Mouse (Mus musculus) intestine, postnatal 0 days (tissue): Measurements from ENCODE around the gene Miga1. TPM values are rescaled to one million over a fixed set of nuclear protein-coding genes. Genes with fewer than 3 reads are reported as not detected.
A peak's percentile ranks its signal among the peaks of the same experiment; 100 is the strongest.
"Not testable (repeated sequence)": the region's sequence is repeated elsewhere in the genome, so short reads cannot be mapped to it uniquely, and the experiment has no call there.

Experiments
- ATAC-seq: fragments of 200-750 bp; cut with Nextera tagmentation; 2 replicates; pipeline ENCODE4 v1.8.0; 2017; ENCODE audit warnings: mild to moderate bottlenecking, moderate TSS enrichment, moderate library complexity
- H3K27ac ChIP-seq: fragments of 300-500 bp; sonication (generic); 2 replicates; pipeline ENCODE4 v1.5.1; 2014; ENCODE audit warnings: mild to moderate bottlenecking, low read depth, low read length, moderate library complexity
- H3K27me3 ChIP-seq: fragments of 300-500 bp; sonication (generic); replicated peaks from 2 replicates; pipeline ENCODE4 v1.6.1; 2014; ENCODE audit warnings: low read length, mixed read lengths; ENCODE audit not compliant: control insufficient read depth, insufficient read depth
- H3K36me3 ChIP-seq: fragments of 300-500 bp; sonication (generic); 2 replicates; pipeline ENCODE4 v1.6.1; 2014; ENCODE audit warnings: mild to moderate bottlenecking, moderate library complexity; ENCODE audit not compliant: control insufficient read depth, insufficient read depth
- H3K4me1 ChIP-seq: fragments of 300-500 bp; sonication (generic); replicated peaks from 2 replicates; pipeline ENCODE4 v1.6.1; 2014; ENCODE audit warnings: antibody characterized with exemption, low read length, mixed read lengths; ENCODE audit not compliant: control insufficient read depth, insufficient read depth
- H3K4me2 ChIP-seq: fragments of 300-500 bp; sonication (generic); replicated peaks from 2 replicates; pipeline ENCODE4 v1.6.1; 2014; ENCODE audit warnings: low read depth, mild to moderate bottlenecking, moderate library complexity
- H3K4me3 ChIP-seq: fragments of 300-500 bp; sonication (generic); 2 replicates; pipeline ENCODE4 v1.5.1; 2014; ENCODE audit warnings: low read depth, low read length
- H3K9ac ChIP-seq: fragments of 300-500 bp; sonication (generic); 2 replicates; pipeline ENCODE4 v1.6.1; 2014; ENCODE audit warnings: mild to moderate bottlenecking, low read depth, low read length
- H3K9me3 ChIP-seq: fragments of 300-500 bp; sonication (generic); 2 replicates; pipeline ENCODE4 v1.6.1; 2016; ENCODE audit warnings: mixed run types; ENCODE audit not compliant: control insufficient read depth
- CTCF ChIP-seq: sonication (generic); IDR thresholded peaks from 2 replicates; pipeline ENCODE4 v1.5.1; 2016; ENCODE audit warnings: low read depth, mild to moderate bottlenecking, control low read depth, antibody characterized with exemption, moderate library complexity
- WGBS: fragments of 180-500 bp; shearing (Covaris S2); extraction: QIAGEN DNeasy Blood & Tissue Kit; methylation state at CpG from one replicate; pipeline ENCODE4 v1.1.7; 2014; 5-methylcytosine and 5-hydroxymethylcytosine counted together
- polyA plus RNA-seq: library from polyadenylated mRNA; unstranded; fragments of >200 nt; fragmentation: Nextera tagmentation; extraction: Ambion mirVana; gene quantifications from 2 replicates; pipeline ENCODE4 v1.2.1, GENCODE M21; 2015

The Miga1 gene
- polyA plus RNA-seq, 1 experiment from 2014 or later = 5.8 TPM

DNA sequence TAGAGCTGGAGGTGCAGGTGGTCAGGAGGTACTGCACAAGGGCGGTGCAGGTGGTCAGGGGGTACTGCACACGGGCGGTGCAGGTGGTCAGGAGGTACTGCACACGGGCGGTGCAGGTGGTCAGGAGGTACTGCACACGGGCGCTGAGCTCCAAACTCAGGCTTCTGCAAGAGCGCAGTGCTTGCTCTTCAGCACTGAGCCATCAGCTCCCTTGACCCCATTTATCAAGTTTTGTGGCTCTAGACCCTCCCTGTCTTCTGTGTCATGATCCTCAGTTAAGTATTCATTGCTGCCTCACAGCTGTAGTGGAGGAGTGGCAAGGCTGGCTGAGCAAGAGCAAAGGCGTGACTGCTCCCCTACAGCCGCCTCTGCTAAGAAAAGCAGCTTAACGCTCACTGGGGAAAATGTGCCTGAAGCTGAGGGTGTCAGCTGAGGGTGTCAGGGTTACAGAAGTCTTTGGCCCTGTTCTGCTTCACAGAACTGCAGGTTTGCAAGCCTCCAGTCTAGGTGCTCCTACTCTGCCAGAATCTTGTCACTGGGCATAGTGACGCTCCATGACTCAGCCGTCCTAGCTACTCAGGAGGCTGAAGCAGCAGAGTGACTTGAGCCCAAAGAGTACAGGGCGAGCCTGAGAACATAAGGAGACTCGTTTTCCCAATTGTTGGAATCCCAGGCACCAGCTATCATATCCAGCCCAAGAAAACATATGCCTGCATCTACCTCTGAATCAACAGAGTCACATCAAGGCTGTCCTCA is 7.5 kb downstream of the Miga1 start:
- WGBS = 83% methylated on average over 15 of the region's 15 CpGs
- H3K36me3 ChIP-seq = peaks cover 32% of the 10 kb centered on the region; the same call in 1 of the 2 replicates

DNA sequence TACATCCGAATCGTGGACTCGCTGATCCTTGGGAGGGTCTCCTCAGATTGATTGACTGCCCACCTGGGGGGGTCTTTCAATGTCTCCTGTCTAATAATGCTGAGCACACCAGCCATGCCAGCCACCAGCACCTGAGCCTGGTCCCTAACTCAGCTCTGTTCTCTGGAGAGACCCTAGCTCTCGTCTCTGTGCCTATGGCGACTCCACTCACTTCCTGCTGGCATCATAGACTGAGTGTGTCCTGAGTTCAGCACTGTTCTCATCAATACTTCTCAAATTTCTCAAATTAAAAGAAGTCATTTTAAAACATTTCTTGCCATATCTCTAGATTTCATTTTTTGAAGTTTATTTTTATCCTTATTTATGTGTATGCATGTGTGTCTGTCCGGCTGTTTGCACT is 8.1 kb downstream of the Miga1 start:
- TF ChIP-seq CTCF = no peak
- H3K36me3 ChIP-seq = peaks cover 26% of the 10 kb centered on the region; the same call in 1 of the 2 replicates

More for the DNA sequence above, 7.5 kb downstream of the Miga1 start:
- Histone ChIP-seq H3K9ac (no peak overlapping the region), H3K4me2 (no peak overlapping the region), H3K9me3 (no peaks in the 10 kb centered on the region), H3K27me3 (no peaks in the 10 kb centered on the region), H3K4me1 (no peaks in the 10 kb centered on the region), H3K27ac (no peak overlapping the region), H3K4me3 (no peak overlapping the region)
- TF ChIP-seq CTCF = no peak
- ATAC-seq = no peak

DNA sequence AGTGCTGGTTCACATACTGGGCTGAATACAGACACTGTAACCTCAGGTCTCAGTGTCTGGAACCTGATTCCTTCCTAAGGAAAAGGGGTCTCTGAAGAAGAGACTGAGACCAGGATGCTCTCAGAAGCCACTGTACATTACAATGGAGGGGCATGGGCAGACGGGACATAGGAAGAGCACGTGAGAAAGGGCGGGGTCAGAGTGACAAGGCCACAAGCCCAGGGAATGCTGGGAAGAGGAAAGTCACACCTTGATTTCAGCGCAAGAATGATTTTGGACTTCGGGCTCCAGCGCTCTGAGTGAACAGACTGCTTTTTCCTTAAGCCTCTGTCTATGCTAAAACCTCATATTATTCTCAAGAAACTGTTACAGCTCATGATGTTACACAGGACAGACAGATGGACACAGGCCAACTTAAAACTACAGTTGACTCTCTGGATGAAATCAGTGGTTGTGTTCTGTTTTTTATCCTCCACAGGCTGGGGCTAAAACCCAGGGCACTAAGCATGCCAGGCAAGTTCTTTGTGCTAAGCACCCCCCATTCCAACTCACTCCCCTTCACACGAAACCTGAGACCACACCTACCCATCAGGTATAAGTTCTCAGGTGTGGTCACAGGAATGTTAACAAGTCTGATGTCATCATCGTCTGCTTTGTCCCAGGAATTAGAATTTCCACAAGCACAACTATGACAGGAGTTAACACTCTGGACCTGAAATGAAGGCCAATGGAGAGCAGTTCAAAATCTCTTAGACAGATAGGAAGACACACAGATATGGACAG is 18.3 kb downstream of the Miga1 start:
- TF ChIP-seq CTCF = no peak

More for the DNA sequence above, 8.1 kb downstream of the Miga1 start:
- ATAC-seq = no peak
- Histone ChIP-seq H3K9ac (no peak overlapping the region), H3K4me3 (no peak overlapping the region), H3K4me2 (no peak overlapping the region), H3K27ac (no peak overlapping the region), H3K9me3 (no peaks in the 10 kb centered on the region), H3K27me3 (no peaks in the 10 kb centered on the region), H3K4me1 (no peaks in the 10 kb centered on the region)
- WGBS = 91% methylated on average over 3 of the region's 6 CpGs

DNA sequence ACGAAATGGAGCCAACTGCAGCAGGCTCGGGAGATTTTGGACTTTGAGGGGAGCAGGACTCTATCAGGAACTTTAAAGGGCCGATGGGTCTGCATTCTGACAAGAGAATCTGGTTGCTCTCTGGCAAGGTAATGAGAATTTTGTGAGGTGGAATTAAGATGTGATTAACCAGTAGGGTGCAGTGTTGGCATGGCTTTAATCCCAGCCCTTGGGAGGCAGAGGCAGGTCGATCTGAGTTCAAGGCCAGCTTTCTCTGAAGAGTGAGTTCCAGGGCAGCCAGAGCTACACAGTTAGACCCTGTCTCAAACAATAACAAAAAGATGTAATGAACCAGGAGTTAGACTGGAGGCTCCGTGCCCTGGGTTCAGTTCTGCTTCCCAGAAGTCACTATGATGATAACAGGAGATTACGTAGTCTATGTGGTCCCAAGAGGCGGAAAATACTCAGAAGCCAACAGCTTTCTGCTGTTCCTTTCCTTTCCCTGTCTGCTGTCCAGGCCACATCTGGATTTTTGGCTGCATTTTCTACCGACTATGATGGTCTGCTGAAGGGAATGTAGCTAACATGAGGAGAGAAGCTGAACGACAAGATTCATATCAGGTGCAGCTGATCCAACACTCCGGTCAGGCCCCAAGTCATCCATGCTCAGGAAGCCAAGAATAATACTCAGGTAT is 19.1 kb downstream of the Miga1 start:
- H3K27me3 ChIP-seq = no peaks in the 10 kb centered on the region
- ATAC-seq = no peak
- H3K4me3 ChIP-seq = no peak overlapping the region
- H3K9ac ChIP-seq = no peak overlapping the region
- H3K36me3 ChIP-seq = peaks cover 6% of the 10 kb centered on the region; the same call in 1 of the 2 replicates
- TF ChIP-seq CTCF = no peak; the same call in 1 of the 2 replicates
- H3K4me2 ChIP-seq = no peak overlapping the region
- WGBS = 83% methylated on average over 10 of the region's 10 CpGs
- no peaks in the 10 kb centered on the region for H3K4me1 ChIP-seq
- no peak overlapping the region for H3K27ac ChIP-seq
- no peaks in the 10 kb centered on the region for H3K9me3 ChIP-seq

More for the DNA sequence above, 18.3 kb downstream of the Miga1 start:
- Histone ChIP-seq H3K27me3 (no peaks in the 10 kb centered on the region), H3K36me3 (peaks cover 6% of the 10 kb centered on the region; the same call in 1 of the 2 replicates), H3K27ac (no peak overlapping the region), H3K4me2 (no peak overlapping the region), H3K4me1 (no peaks in the 10 kb centered on the region), H3K4me3 (no peak overlapping the region), H3K9me3 (no peaks in the 10 kb centered on the region), H3K9ac (no peak overlapping the region)
- 55% methylated on average over 8 of the region's 8 CpGs for WGBS
- peak; percentile 76 for ATAC-seq

DNA sequence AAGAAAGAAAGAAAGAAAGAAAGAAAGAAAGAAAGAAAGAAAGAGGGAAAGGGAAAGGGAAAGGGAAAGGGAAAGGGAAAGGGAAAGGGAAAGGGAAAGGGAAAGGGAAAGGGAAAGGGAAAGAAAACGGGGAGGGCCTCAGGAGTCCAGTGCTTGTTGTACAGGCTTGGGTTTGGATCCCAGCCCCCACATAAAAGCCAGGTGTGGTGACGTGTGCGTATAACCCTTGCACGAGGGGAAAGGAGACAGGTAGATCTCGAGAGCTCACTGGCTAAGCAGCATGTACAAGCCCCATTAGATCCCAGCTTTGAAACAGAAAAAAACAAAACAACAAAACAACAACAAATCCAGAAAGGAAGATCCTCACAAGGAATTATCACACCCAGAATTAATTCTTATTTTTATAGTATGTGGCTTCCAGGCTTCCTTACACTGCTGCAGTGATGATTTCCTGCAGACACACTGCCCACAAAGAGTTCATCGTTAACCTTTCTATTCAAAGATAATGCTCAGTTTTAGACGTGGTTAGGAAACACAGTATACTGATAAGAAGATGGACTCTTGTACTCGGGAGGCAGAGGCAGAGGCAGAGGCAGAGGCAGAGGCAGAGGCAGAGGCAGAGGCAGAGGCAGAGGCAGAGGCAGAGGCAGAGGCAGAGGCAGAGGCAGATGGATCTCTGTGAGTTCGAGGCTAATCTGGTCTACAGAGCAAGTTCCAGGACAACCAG is 23.6 kb downstream of the Miga1 start:
- ATAC-seq = peak; percentile 63
- peaks cover 11% of the 10 kb centered on the region for H3K36me3 ChIP-seq
- not testable (repeated sequence) for H3K27me3 ChIP-seq, H3K4me3 ChIP-seq, H3K27ac ChIP-seq, H3K4me2 ChIP-seq, H3K9me3 ChIP-seq, H3K4me1 ChIP-seq, H3K9ac ChIP-seq
- 41% methylated on average over 9 of the region's 9 CpGs for WGBS
